Mouse (Mus musculus): ENCODE results near the gene Pak1. TPM values are rescaled to one million over a fixed set of nuclear protein-coding genes. Genes with fewer than 3 reads are reported as not detected.

Gene Pak1
- polyA plus RNA-seq (2011; ENCODE audit: insufficient read length, low read depth, missing spikeins) = 30.0 and 33.7 TPM in 2 replicates

DNA sequence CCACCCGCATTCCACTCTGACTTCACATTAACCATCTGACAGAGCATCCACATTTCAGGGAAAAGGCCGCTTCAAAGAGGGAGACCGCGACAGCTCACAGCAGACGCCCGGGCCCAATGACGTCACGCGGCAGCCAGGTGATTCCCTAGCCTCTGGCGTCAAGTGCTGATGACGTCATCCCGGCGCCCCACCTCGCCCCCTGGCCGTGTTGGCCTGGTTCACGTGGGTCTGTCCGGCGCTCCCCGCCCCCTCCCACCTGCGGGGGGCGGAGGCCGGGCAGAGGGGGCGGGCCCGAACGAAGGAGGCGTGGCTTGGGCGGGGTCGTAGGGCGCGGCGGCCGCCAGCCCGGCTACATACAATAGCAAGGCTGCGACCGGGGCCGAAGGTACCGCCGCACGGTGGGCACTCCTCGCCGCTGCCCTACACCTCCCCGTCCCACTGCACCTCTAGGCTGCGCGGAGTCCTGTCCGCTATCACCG is at the start of gene Pak1:
Gene Pak1 (plus strand): TSS at position 352 of the 479 bp plus-strand sequence.
- H3K27ac ChIP-seq (ENCODE audit: insufficient read depth, low read length) = no peak within 1 kb of the TSS

DNA sequence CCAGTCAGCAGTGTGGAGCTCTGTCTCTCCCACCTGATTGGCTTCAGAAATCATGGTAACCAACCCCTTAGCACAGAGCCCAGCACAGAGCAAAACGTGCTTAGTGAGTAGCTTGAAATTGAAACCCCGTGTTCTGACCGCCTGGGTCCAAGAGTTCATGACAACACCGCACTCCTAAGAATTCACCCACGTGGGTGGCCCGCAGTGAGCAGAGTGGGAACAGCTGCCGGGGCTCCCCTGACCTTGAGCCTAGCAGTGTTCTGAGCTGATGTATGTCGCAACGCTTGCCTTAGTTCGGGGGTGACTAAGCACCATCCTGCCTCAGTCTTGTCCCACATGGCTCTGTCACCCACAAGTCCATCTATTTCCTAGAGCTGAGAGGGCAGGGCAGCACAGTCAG is 47.4 kb upstream of the Pak1 start:
- Histone ChIP-seq H3K4me3 (ENCODE audit: insufficient read depth, low read length) (no peak overlapping the region), H3K27ac (ENCODE audit: insufficient read depth, low read length) (no peak overlapping the region), H3K4me1 (ENCODE audit: control insufficient read depth, insufficient read depth, low read length) (no peaks in the 10 kb centered on the region)
- no peak for TF ChIP-seq CTCF (IDR thresholded peaks at IDR 0.05; ENCODE audit: borderline replicate concordance, insufficient read depth, low read length)
- no peak for TF ChIP-seq POLR2A (IDR thresholded peaks at IDR 0.05; ENCODE audit: low read depth, low read length)

More for the DNA sequence above, at the start of gene Pak1:
- TF ChIP-seq POLR2A (IDR thresholded peaks at IDR 0.05; ENCODE audit: low read depth, low read length) = peak; percentile 75
- TF ChIP-seq CTCF (IDR thresholded peaks at IDR 0.05; ENCODE audit: borderline replicate concordance, insufficient read depth, low read length) = no peak
- Histone ChIP-seq H3K4me3 (ENCODE audit: insufficient read depth, low read length) (peak within 1 kb of the TSS; percentile 61), H3K4me1 (ENCODE audit: control insufficient read depth, insufficient read depth, low read length) (peaks cover 6% of the 10 kb centered on the region)

DNA sequence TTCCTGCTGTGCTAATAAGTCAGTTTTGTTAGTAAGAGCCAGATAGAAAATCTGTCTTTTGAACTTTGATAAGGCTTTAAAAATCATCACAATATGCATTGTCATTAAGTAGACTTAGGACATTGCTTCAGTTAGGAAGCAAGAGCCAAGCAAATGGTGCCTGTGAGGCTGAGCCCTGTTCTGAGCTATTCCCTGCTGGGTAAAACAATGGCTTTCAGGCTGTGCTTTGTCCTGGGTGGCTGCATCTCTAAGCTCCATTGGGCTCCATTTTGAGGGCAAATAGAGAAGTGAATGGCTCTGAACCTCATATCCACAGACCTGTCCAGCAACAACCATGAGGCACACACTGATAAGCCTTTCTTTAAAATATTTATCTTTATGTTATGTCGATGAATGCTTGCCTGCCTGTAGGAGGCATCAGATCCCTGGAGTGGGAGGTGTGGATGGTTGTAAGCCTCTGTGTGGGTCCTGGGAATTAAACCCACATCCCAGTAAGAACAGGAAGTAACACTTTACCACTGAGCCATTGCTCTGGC is 46.5 kb upstream of the Pak1 start:
- Histone ChIP-seq H3K4me1 (ENCODE audit: control insufficient read depth, insufficient read depth, low read length) (no peaks in the 10 kb centered on the region), H3K27ac (ENCODE audit: insufficient read depth, low read length) (no peak overlapping the region), H3K4me3 (ENCODE audit: insufficient read depth, low read length) (no peak overlapping the region)
- TF ChIP-seq CTCF (IDR thresholded peaks at IDR 0.05; ENCODE audit: borderline replicate concordance, insufficient read depth, low read length) = no peak
- TF ChIP-seq POLR2A (IDR thresholded peaks at IDR 0.05; ENCODE audit: low read depth, low read length) = no peak

DNA sequence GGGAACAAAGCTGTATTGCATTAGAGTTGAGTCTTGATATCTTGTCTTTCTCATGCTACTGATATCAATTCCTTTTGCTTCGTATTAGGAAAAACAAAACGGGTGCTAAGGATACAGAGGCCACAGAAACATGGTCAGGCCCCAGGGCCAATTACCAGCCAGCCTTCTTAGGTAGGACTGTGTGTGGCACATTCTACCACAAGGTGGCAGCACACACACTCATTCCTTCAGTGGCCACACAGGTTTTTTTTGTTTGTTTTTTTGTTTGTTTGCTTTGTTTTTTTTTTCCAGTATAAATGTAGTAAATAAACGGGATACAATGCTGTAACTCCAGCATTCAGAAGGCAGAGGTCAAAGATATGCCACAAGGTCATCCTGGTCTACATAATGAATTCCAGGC is 43.0 kb upstream of the Pak1 start:
- Histone ChIP-seq H3K4me1 (ENCODE audit: control insufficient read depth, insufficient read depth, low read length) (no peaks in the 10 kb centered on the region; the same call in 1 of the 2 replicates), H3K4me3 (ENCODE audit: insufficient read depth, low read length) (no peak overlapping the region), H3K27ac (ENCODE audit: insufficient read depth, low read length) (no peak overlapping the region)
- TF ChIP-seq POLR2A (IDR thresholded peaks at IDR 0.05; ENCODE audit: low read depth, low read length) = no peak
- peak; percentile 79; the same call in 1 of the 2 replicates for TF ChIP-seq CTCF (IDR thresholded peaks at IDR 0.05; ENCODE audit: borderline replicate concordance, insufficient read depth, low read length)

DNA sequence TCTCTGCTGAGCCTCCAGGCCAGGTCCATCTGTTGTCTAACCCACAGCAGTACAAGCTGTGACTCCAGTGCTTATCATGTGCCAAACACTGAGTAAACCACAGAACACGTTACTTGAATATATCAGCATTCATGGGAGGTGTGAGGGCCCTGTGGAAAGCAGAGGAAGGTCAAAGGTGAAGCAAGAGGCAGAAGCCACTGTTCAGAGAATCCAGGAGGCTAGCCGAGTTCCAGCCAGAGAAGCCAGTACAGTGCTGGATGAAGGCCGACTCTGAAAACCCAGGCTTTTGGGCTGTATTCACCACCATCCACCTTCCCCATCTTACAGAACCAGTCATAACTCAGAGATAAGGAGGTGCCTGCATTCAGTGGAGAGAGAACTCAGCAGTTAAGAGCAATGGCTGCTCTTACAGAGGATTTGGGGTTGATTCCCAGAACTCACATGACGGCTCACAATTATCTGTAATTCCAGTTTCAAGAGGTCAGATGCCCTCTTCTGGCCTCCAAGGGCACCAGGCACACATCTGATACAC is 41.1 kb upstream of the Pak1 start:
- H3K4me1 ChIP-seq (ENCODE audit: control insufficient read depth, insufficient read depth, low read length) = no peaks in the 10 kb centered on the region; the same call in 1 of the 2 replicates
- no peak overlapping the region for H3K4me3 ChIP-seq (ENCODE audit: insufficient read depth, low read length)
- TF ChIP-seq POLR2A (IDR thresholded peaks at IDR 0.05; ENCODE audit: low read depth, low read length) = no peak
- TF ChIP-seq CTCF (IDR thresholded peaks at IDR 0.05; ENCODE audit: borderline replicate concordance, insufficient read depth, low read length) = no peak
- H3K27ac ChIP-seq (ENCODE audit: insufficient read depth, low read length) = no peak overlapping the region

DNA sequence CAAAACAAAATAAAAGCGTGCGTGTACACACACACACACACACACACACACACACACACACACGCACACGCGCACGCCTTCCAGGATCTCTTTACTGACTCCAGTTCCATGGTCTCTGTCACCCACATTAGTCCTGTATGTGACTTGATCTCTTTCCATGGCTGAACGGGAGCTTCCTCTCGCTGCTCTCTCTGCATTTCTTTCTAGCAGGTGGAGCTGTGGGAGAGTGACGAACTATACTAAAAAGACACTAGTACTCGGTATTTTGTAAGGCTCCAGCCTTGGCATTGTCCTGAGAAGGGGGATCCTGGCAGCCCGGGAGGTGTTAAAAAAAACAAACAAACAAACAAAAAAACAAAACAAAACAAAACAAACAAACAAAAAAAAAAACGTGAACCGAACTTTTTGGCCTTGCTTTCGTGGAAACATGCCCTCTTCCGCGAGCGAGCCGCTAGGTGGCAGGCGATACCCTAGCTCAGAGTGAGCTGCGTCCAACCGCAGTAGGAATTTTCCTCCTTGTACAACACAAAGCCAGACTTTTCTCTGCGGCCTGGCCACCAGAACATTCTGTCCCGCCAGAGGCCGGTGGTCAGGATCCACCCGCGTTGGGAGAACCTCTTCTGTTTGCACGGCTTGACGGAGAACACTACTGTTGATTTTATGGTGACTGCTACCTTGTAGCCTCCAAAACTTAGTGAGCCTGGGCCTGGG is 40.4 kb upstream of the Pak1 start:
- Histone ChIP-seq H3K4me3 (ENCODE audit: insufficient read depth, low read length) (no peak overlapping the region), H3K27ac (ENCODE audit: insufficient read depth, low read length) (no peak overlapping the region), H3K4me1 (ENCODE audit: control insufficient read depth, insufficient read depth, low read length) (no peaks in the 10 kb centered on the region; the same call in 1 of the 2 replicates)
- peak; percentile 98 for TF ChIP-seq CTCF (IDR thresholded peaks at IDR 0.05; ENCODE audit: borderline replicate concordance, insufficient read depth, low read length)
- TF ChIP-seq POLR2A (IDR thresholded peaks at IDR 0.05; ENCODE audit: low read depth, low read length) = no peak

DNA sequence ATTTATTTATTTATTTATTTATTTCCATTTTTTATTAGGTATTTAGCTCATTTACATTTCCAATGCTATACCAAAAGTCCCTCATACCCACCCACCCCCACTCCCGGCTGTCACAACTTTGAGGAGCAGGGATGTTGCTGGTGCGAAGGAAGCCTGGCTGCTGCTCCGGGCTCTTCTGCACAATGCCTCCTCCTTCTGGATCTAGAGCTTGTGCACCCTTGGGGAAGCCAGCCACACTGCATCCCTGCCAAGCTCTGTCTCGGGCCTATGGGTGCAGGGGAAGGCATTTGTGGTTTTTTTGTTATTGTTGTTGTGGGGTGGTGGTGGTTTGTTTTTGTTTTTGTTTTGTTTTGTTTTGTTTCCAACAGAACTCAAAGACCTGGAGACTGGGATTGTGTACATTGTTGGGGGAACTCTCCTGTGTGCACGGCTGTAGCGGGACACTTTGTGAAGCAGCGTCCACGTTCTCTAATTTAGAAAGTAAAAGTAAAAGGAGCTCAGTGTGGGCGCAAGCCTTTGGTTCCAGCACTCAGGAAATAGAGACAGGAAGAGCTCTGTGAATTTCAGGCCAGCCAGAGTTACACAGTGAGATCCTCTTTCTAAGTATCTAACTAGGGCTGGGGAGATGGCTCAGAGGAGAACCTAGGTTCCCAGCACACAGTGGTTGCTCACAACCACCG is 39.7 kb upstream of the Pak1 start:
- Histone ChIP-seq H3K4me3 (ENCODE audit: insufficient read depth, low read length) (no peak overlapping the region), H3K27ac (ENCODE audit: insufficient read depth, low read length) (no peak overlapping the region), H3K4me1 (ENCODE audit: control insufficient read depth, insufficient read depth, low read length) (no peaks in the 10 kb centered on the region; the same call in 1 of the 2 replicates)
- no peak; the same call in 1 of the 2 replicates for TF ChIP-seq POLR2A (IDR thresholded peaks at IDR 0.05; ENCODE audit: low read depth, low read length)
- no peak for TF ChIP-seq CTCF (IDR thresholded peaks at IDR 0.05; ENCODE audit: borderline replicate concordance, insufficient read depth, low read length)

DNA sequence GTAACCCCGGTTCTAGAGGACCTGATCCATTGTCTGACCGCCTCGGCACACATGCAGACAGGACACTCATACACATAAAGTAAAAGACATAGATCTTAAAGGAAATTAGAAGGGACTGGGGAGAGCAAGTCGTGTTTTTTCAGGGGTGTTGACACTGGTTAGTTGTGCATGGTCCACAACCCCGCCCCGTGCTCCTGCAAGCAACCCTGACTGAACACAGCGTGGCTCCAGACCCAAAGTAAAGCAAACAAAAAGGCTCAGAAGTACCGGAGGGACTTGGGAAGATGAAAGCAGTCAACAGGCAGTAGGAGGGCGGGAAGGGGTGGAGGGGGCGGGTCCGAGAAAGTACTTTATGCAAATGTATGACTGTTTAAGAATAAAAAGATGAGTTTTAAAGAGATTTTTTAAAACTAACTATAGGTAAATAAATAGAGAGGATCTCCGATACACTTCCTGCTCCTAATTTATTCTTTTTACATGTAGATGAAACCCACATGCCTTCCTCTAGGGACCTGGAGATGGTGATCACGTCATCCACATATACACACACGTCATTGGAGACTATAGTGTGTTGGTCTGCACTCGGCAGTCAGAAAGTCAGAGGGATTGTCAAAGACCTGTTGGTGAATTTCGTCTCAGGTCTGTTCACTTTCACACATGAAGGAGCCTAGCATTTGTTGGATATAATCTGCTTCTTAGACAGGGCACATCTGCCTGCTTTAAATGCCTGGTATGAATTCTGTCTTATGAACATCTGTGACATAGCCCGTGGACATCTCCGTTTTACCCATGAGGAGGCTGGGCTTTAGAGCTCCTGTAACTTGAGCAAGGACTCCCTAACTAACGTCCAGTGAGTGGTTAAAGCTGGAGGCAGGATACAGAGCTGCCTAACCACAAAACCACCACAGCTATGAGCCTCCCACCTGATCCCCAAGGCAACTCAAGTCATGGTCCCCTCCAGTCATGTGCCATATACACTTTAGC is 38.8 kb upstream of the Pak1 start:
- Histone ChIP-seq H3K4me1 (ENCODE audit: control insufficient read depth, insufficient read depth, low read length) (no peaks in the 10 kb centered on the region; the same call in 1 of the 2 replicates), H3K4me3 (ENCODE audit: insufficient read depth, low read length) (no peak overlapping the region), H3K27ac (ENCODE audit: insufficient read depth, low read length) (no peak overlapping the region)
- no peak for TF ChIP-seq CTCF (IDR thresholded peaks at IDR 0.05; ENCODE audit: borderline replicate concordance, insufficient read depth, low read length)
- TF ChIP-seq POLR2A (IDR thresholded peaks at IDR 0.05; ENCODE audit: low read depth, low read length) = no peak

Data from embryonic fibroblast, embryonic 13.5 days (primary cell).